Mouse (Mus musculus) heart, postnatal 10 days (tissue): ENCODE measurements around the gene Cela2a. TPM values are rescaled to one million over a fixed set of nuclear protein-coding genes. Genes with fewer than 3 reads are reported as not detected.

Source experiments
- DNase-seq, 2 experiments: peaks; one replicate each; pipeline ENCODE4 v3.0.0; 2021
- intact Hi-C: fragments of 180-260 bp; cut with DNase I; formaldehyde crosslinking; loops from one replicate; pipeline ENCODE4 v1.15.1; 2025
- total RNA-seq, 2 experiments: library from RNA; stranded (reverse); gene quantifications; 2 replicates each; pipeline ENCODE4 v1.2.3; 2021

Cela2a gene
- total RNA-seq = under 1 TPM in 1 of 2 experiments, not detected in 1; 0.87 TPM

- no peak for DNase-seq
- intact Hi-C loops = no loop called here
These were observed at the start of gene Cela2a for GRCm38 (mm10) chr4:141826060-141826459. TSS of gene Cela2a (minus strand) at chr4:141826160.

DNA sequence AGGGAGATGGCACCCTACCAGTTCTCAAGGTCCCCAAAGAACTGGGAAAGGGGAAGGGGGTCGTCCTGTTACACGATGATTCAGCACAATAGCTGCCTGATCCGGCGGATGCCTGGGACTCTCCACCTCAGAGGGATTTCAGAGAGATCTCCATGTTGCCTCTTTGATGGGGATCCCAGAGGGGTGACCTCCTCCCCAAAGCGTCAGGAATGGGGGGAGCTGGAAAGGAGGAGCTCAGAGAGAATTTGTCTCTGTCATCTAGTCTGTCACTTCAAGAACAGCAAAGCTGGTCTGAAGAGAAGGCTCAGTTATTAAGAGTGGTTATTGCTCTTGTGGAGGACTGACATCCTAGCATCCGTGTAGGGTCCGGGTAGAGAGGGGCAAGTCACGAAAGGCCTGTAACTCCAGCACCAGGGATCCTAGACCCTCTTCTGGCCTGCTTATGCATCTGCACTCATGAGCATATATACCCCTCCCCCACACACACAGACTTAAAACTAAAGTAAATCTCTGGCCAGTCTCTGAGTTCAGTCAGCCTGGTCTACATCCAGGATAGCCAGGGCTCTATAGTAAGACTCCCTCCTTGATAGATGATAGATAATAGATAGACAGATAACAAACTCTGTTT lies 49.6 kb upstream of the Cela2a start:
- intact Hi-C loops = loop anchor here (10.0 kb wide), 1 partner anchor 199 kb away; no protein-coding TSS in a partner anchor

DNA sequence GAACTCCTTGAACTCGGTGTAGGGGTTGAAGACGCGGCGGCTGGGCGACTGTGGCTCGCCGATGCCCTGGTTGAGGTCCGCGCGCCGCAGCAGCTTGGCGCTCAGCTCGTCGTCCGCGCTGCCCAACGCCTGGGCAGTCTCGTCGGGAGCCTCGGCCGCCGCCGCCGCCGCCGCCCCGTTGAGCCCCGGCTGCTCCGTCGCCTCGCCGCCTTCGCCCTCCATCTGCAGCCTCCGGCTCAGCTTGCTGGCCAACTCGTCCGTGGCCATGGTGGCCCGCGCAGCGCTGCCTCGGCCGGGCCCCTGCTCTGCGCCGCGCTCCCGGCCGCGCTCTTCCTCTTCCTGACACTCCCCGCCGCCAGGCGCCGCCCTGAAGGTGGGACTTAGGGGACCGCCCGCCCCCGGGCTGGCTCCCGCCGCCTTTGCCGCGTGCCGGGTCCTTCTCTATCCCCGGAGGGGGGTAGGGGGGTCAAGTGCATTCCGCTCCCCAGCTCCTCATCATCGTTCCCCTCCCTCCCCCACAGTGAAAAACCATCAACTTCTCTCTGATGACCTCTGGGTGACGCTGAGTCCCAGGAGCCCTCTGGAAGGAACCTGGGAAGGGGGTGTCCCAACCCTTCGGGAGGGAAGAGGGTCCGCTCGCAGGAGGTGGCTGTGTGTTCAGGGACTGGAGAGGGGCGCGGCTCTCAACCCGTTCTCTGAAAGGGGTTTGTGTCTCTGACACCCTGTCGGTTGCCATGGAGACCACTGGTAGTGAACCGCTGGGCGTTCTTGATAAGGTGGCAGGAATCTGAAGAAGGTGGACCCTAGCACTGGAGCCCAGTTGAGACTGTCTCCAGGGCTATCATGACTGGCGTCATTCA lies 48.9 kb upstream of the Cela2a start, which contains the start of gene Efhd2:
Gene Efhd2, minus strand, starts transcription at position 320 of the 860 bp plus-strand sequence.
- peak; percentile 85 to 88 for DNase-seq
- intact Hi-C loops = loop anchor here (10.0 kb wide), 1 partner anchor 200 kb away; no protein-coding TSS in a partner anchor

More for the DNA sequence above, 49.6 kb upstream of the Cela2a start:
- no peak for DNase-seq

GRCm38 (mm10) chr4:141874111-141874600 lies 48.2 kb upstream of the Cela2a start:
- intact Hi-C loops = loop anchor here (10.0 kb wide), 1 partner anchor 201 kb away; no protein-coding TSS in a partner anchor

GRCm38 (mm10) chr4:141872977-141873376 lies 47.0 kb upstream of the Cela2a start:
- no peak for DNase-seq
- intact Hi-C loops = loop anchor here (10.0 kb wide), 1 partner anchor 202 kb away; no protein-coding TSS in a partner anchor

More at GRCm38 (mm10) chr4:141874111-141874600, 48.2 kb upstream of the Cela2a start:
- no peak for DNase-seq

DNA sequence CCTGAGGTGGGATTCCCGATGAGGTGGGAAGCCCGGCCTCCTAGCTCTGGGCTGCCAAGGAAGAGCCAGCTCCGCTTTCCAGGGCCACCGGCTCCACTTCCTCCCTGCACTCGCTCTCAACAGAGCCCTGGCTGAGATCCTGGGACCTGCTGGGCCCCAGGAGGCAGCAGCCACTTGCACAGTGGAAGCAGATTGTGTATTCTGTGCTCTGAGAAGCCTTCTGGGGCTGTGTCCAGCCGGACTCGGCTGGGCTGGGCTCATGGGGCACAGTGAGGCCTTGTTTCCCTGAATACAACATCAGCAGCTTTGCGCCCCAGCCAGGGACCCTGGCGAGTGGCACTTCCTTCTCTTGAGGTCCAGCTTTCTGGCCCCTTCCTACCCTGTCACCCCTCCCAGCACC lies 45.9 kb upstream of the Cela2a start:
- intact Hi-C loops = loop anchor here (10.0 kb wide), 1 partner anchor 203 kb away; no protein-coding TSS in a partner anchor

DNA sequence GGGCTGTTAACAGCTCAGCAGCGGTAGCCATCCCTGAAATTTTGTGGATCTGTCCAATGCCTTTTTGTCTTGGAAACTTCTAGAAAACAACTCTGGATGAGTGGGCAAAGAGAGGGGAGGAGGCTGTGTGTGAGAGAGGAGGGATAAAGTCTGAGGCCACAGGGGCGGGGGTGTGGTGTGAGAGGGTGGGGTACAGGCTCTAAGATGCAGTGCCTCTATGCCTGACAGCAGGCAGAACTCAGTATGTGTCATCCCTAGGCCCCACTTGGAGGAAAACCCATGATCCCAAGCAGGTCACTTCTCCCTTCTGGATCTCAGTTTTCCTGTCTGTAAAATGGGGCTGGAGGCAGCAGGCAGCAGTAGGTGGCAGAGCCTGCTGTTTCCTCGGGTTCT lies 45.4 kb upstream of the Cela2a start:
- intact Hi-C loops = loop anchor here (10.0 kb wide), 1 partner anchor 203 kb away; no protein-coding TSS in a partner anchor
- no peak for DNase-seq

More for the DNA sequence above, 45.9 kb upstream of the Cela2a start:
- no peak for DNase-seq

- no peak for DNase-seq
- intact Hi-C loops = loop anchor here (10.0 kb wide), 1 partner anchor 204 kb away; no protein-coding TSS in a partner anchor
These were observed 44.8 kb upstream of the Cela2a start for GRCm38 (mm10) chr4:141870666-141871332.

GRCm38 (mm10) chr4:141869436-141870215 lies 43.7 kb upstream of the Cela2a start:
- DNase-seq = no peak
- intact Hi-C loops = loop anchor here (10.0 kb wide), 1 partner anchor 205 kb away; no protein-coding TSS in a partner anchor

GRCm38 (mm10) chr4:141868051-141868450 lies 42.1 kb upstream of the Cela2a start:
- intact Hi-C loops = no loop called here
- DNase-seq = no peak

DNA sequence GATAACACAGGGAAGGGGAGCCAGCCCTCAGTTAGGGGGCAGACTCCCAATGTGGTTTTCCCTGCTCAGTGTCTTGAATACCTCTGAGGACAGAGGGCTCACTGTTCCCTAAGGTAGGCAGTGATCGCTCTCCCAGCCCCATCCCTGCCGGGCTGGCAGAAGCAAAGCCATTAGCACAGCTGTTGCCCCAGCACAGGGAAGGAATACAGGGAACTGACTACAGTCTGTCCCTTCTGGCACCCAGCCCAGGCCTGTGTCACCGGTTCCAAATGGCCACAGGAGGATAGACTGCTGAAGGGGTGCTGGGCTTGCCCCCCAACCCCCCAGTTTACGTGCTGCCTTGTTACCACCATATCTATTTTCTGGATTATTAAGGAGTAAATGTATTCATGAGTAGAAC lies 41.5 kb upstream of the Cela2a start:
- intact Hi-C loops = no loop called here
- DNase-seq = peak; percentile 74 to 81

- DNase-seq = peak; percentile 59 to 62
- intact Hi-C loops = no loop called here
These were observed 41.1 kb upstream of the Cela2a start for GRCm38 (mm10) chr4:141866933-141867490.

- DNase-seq = no peak
- intact Hi-C loops = no loop called here
These were observed 39.6 kb upstream of the Cela2a start for GRCm38 (mm10) chr4:141865600-141865999.

DNA sequence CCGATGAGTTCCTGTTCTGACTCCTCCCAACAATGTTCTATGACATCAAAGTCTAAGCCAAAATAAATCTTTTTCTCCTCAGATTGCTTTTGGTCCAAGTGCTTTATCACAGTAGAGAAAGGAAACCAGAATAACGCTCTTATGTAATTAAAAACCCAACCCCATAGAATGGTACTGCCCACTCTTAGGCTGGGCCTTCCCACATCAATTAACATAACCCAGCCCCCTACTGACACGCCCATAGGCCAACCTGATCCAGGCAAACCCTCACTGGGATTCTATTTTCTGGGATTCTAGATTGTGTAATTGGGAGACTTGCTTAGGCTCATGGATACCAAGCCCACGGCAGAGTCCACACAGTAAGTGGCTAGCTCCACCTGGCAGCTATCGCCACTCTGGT lies 39.0 kb upstream of the Cela2a start:
- DNase-seq = no peak
- intact Hi-C loops = no loop called here

DNA sequence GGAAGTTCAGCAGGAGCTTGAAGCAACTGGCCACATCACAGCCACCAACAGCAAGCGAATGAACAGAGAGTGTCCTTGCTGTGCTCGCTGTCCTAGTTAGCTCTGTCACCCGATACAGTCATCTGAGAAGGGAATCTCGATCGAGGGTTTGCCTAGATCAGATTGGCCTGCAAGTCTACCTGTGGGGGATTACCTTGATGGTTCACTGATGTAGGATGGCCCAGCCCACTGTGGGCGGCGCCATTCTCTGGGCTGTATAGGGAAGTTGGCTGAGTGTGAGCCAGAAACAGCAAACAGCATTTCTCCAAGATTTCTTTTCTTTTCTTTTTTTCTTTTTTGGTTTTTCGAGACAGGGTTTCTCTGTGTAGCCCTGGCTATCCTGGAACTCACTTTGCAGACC lies 38.5 kb upstream of the Cela2a start:
- intact Hi-C loops = no loop called here
- no peak for DNase-seq

GRCm38 (mm10) chr4:141863726-141864280 lies 37.8 kb upstream of the Cela2a start:
- DNase-seq = no peak
- intact Hi-C loops = no loop called here

- DNase-seq = no peak
- intact Hi-C loops = no loop called here
These were observed 36.9 kb upstream of the Cela2a start for GRCm38 (mm10) chr4:141862867-141863266.

DNA sequence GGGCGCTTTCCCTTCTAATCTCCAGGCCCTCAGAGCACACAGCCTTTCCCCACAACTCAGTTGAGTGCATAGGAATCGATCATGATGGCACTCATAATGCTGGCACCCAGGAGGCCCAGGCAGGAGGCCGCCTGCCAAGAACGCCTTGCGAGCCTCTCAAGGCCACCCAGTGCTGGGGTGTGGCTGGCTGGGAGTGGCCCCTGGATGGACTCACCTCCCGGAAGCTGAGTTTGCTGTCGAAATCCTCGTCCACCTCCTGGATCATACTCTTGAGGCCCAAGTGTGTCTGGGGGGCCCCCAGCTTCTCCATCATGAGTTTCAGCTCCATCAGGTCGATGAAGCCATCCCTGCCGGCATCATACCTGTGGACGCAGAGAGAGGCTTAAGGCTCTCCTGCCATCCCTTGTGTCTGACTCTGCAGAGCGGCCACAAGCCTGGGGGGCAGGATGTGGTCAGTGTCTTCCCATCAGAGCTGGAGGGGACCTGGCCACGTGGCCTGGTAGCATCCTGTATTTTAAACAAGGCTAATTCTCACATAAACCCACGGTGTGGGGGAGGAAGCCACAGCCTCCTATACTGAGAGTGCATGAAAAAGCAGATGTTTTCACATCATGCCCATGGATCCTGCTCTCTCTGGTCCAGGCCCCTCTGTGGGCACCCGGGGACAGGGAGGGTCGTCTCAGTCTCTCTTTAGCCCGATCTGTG lies 35.8 kb upstream of the Cela2a start:
- intact Hi-C loops = no loop called here
- no peak for DNase-seq
